Mouse (Mus musculus) testis, adult 2 months (tissue): ENCODE measurements at regions not wholly inside any gene's neighbourhood (a gene's known extent, or its start where the extent isn't known, plus 50 kb on each side); places are given as distances from the start of the nearest gene placed in this dataset.

ENCODE experiments used
- H3K27ac ChIP-seq: fragments of 200-500 bp; 2 replicates; pipeline ENCODE4 v1.5.1; 2012; ENCODE audit warnings: low read depth, low read length; ENCODE audit not compliant: control insufficient read depth, insufficient read depth
- H3K27me3 ChIP-seq: fragments of 200-500 bp; 2 replicates; pipeline ENCODE4 v1.6.1; 2012; ENCODE audit warnings: mild to moderate bottlenecking, low read length, moderate library complexity; ENCODE audit not compliant: control insufficient read depth, insufficient read depth
- H3K36me3 ChIP-seq: fragments of 200-500 bp; 2 replicates; pipeline ENCODE4 v1.6.1; 2012; ENCODE audit warnings: mild to moderate bottlenecking, low read length; ENCODE audit not compliant: control insufficient read depth, insufficient read depth
- H3K4me1 ChIP-seq: fragments of 200-500 bp; 2 replicates; pipeline ENCODE4 v1.6.1; 2012; ENCODE audit warnings: low read length; ENCODE audit not compliant: control insufficient read depth, insufficient read depth
- H3K4me3 ChIP-seq: fragments of 200-500 bp; 2 replicates; pipeline ENCODE4 v1.5.1; 2012; ENCODE audit warnings: low read depth, mild to moderate bottlenecking, low read length, moderate library complexity, mixed read lengths; ENCODE audit not compliant: control insufficient read depth
- CTCF ChIP-seq: fragments of 200-500 bp; IDR thresholded peaks from 2 replicates; pipeline ENCODE4 v1.5.1; 2012; ENCODE audit warnings: low read depth, mild to moderate bottlenecking, inconsistent platforms, low read length, moderate library complexity; ENCODE audit not compliant: control insufficient read depth, insufficient read depth, insufficient replicate concordance
- POLR2A ChIP-seq: fragments of 200-500 bp; IDR thresholded peaks from 2 replicates; pipeline ENCODE4 v1.6.1; 2012; ENCODE audit warnings: low read depth, mild to moderate bottlenecking, inconsistent platforms, low read length, moderate library complexity; ENCODE audit not compliant: control insufficient read depth

- Histone ChIP-seq H3K4me3 (no peak overlapping the region), H3K27me3 (no peaks in the 10 kb centered on the region), H3K4me1 (no peaks in the 10 kb centered on the region), H3K27ac (no peak overlapping the region), H3K36me3 (no peaks in the 10 kb centered on the region)
- TF ChIP-seq POLR2A = no peak
- TF ChIP-seq CTCF = no peak
These were observed 79.2 kb upstream of the Jarid2 start for GRCm38 (mm10) chr13:44650052-44650451.

DNA sequence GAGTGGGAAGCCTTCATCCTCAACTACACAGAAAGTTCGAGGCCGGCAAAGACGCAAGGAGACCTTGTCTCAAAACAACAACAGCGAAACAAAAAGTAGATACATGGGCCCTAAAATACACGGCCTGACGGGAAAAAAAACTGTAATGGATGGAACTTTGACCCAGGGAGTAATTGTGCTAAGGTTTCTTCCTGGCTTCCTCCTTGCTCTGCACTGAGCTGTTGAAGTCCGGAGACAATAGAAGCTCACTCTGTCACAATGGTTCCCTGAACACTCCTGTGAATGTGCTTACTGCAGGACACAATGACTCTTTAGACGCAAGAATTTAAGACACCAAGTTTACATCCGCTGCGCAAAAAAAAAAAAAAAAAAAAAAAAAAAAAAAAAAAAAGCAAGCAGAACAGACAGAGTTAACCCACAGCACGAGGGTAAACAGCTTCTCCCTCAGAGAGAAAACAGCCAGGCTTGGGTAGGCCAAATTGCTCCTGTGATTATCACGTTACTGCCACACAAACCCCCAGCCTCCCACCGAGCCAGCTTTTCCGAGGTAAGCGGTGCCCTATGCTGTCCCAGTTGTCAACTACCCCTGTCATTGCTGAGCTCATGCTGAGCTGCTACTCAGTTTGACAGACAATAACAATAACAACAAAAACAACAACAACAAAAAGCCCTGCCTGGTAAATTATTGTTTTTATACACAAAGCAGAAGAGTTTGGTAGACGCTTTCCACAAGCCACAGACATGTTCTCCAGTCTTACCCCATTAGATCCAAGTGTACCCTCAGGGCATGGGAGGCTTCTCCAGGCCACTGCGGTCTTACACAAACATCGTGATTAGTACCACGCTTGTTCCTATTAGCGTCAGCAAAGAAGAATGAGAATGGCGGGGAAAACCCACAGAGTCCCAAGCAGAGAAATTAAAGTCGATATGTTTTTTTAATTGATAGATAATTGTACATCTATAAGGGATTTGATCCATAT lies 77.7 kb upstream of the Jarid2 start:
- no peaks in the 10 kb centered on the region for H3K27me3 ChIP-seq
- H3K27ac ChIP-seq = no peak overlapping the region
- no peaks in the 10 kb centered on the region for H3K36me3 ChIP-seq
- H3K4me1 ChIP-seq = no peaks in the 10 kb centered on the region
- no peak for TF ChIP-seq CTCF
- no peak overlapping the region for H3K4me3 ChIP-seq

DNA sequence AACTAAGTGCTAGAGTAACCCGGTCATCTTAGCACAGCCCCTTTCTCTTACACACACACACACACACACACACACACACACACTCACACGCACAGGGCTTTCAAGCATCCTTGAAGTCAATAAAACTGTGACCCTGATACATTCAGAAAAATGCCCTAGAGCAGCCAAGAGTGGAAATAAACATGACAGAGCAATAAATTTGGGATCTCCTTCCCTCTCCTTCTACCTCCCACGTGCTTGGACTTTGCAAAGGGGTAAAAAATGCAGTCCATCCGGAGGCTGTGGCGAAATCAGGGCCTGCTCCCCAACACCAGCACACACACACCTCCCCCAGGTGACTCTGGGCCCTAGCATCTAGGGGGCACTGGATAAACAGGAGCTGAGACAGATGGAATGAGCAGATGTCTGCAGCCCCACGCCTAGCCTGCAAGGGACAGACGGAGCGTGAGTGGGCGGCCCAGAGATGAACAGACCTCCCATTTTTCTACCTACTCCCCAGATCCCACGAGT lies 71.3 kb upstream of the Jarid2 start:
- no peaks in the 10 kb centered on the region for H3K36me3 ChIP-seq
- no peaks in the 10 kb centered on the region for H3K4me1 ChIP-seq
- no peak overlapping the region for H3K4me3 ChIP-seq
- no peak for TF ChIP-seq POLR2A
- no peak for TF ChIP-seq CTCF
- no peak overlapping the region for H3K27ac ChIP-seq
- no peaks in the 10 kb centered on the region for H3K27me3 ChIP-seq

DNA sequence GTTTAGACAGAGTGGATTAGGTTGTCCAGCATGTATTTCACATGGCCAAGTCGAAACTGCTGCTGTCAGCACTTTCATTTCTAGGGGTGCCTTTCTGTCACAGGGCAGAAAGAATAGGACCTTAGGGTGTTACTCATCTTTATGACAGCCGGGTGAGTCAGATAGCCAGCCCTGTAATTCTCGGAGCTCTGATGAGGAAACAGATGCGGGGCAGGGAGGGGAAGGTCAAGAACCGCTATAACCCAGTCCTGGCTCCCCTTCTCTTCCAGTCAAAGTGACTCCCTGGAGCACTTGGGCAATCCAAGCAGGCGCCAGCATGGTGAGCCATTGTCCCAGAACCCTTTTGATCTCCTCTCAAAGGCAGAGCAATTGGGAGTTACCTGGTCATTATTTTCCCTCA lies 69.4 kb upstream of the Jarid2 start:
- Histone ChIP-seq H3K4me3 (no peak overlapping the region), H3K36me3 (no peaks in the 10 kb centered on the region), H3K4me1 (no peaks in the 10 kb centered on the region), H3K27ac (no peak overlapping the region), H3K27me3 (no peaks in the 10 kb centered on the region)
- TF ChIP-seq CTCF = no peak
- no peak for TF ChIP-seq POLR2A

DNA sequence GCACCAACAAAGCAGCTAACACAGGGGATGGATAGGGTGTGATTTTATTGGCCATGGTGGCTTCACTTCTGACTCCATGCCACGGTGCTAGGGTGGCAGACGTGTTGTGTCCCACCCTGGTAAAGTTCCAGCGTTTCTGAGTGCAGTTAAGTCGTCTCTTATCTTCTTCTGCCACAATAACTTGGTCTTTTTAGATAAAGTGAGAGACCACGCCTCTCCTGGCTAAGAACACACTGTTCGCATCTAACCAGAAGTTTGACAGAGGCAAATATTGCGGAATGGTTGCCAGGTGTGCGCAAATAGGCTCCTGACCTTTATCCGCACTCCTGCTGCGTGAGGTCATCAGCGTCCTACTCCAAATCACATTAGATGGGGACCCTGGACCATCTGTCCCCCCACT lies 66.2 kb upstream of the Jarid2 start:
- Histone ChIP-seq H3K4me1 (no peaks in the 10 kb centered on the region), H3K27ac (no peak overlapping the region), H3K27me3 (no peaks in the 10 kb centered on the region), H3K36me3 (no peaks in the 10 kb centered on the region), H3K4me3 (no peak overlapping the region)
- TF ChIP-seq POLR2A = no peak
- no peak for TF ChIP-seq CTCF

DNA sequence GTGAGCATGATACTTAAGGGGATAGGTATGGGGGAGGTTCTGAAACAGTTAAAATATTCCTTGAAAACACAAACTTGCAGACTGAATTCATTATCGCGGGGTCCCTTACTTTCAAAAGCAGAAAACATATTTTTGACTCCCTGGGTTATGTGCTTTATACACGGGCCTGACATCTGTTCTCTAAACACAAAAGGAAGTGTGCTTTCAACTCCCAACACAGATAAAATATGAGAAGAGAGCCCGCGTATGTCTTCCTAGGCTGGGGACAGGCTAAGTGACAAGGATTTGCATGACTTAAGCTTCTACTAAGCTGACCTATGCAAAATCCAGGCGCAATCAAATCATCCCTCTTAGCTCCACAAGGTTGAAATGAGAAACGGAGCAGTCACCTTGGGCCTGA lies 65.5 kb upstream of the Jarid2 start:
- Histone ChIP-seq H3K36me3 (no peaks in the 10 kb centered on the region), H3K27me3 (no peaks in the 10 kb centered on the region), H3K27ac (no peak overlapping the region), H3K4me1 (no peaks in the 10 kb centered on the region), H3K4me3 (no peak overlapping the region)
- TF ChIP-seq POLR2A (no peak), CTCF (no peak)

GRCm38 (mm10) chr13:44669761-44670160 lies 59.5 kb upstream of the Jarid2 start:
- no peaks in the 10 kb centered on the region; the same call in 1 of the 2 replicates for H3K27me3 ChIP-seq
- TF ChIP-seq CTCF (no peak), POLR2A (no peak)
- H3K4me1 ChIP-seq = no peaks in the 10 kb centered on the region
- no peak overlapping the region for H3K4me3 ChIP-seq
- H3K27ac ChIP-seq = no peak overlapping the region
- H3K36me3 ChIP-seq = no peaks in the 10 kb centered on the region
